Mouse (Mus musculus) spleen, adult 2 months (tissue): ENCODE results near the gene Slc16a12.

ENCODE experiments used
- CTCF ChIP-seq: fragments of 200-500 bp; IDR thresholded peaks from 2 replicates; pipeline ENCODE4 v1.5.1; 2011; ENCODE audit warnings: mild to moderate bottlenecking, inconsistent platforms; ENCODE audit not compliant: insufficient read depth, insufficient read length, insufficient replicate concordance; ENCODE audit errors: extremely low read depth
- POLR2A ChIP-seq: fragments of 200-500 bp; IDR thresholded peaks from 2 replicates; pipeline ENCODE4 v1.6.1; 2011; ENCODE audit warnings: low read depth, low read length, inconsistent platforms

DNA sequence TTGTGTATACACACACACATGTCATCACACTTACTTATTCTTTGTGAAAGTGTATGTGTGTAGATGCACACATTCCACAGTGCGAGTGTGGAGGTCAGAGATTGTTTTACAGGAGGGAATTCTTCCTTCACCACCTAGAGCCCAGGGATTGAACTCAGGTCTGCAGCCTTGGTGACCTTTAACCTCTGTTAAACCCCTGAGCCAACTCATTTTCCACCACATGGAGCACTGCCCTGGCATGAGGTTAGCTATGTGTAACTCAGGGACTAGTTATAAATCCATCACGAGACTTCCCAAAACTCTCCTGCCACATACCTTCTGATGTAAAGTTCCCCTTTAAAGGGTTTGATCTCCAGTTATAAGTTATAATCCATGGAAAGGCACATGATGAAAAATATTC, 38.9 kb downstream of the Slc16a12 start:
- TF ChIP-seq POLR2A (no peak), CTCF (no peak)
